Mouse (Mus musculus) adrenal gland (tissue): ENCODE data around the gene Pi4k2a.

ENCODE experiments used
- intact Hi-C: fragments of 180-260 bp; cut with DNase I; formaldehyde crosslinking; loops from one replicate; pipeline ENCODE4 v1.15.1; 2025

Gene Pi4k2a

GRCm38 (mm10) chr19:42129509-42130293 lies 39.4 kb downstream of the Pi4k2a start:
- intact Hi-C loops, result loop anchor here (5.0 kb wide), 1 partner anchor 37 kb away; the partner anchor contains the start of gene Pi4k2a

GRCm38 (mm10) chr19:42130294-42130606 lies 40.0 kb downstream of the Pi4k2a start:
- intact Hi-C loops, result no loop called here

- intact Hi-C loops, result no loop called here
Observed at GRCm38 (mm10) chr19:42131101-42131500, 40.8 kb downstream of the Pi4k2a start.

- intact Hi-C loops, result no loop called here
Observed at GRCm38 (mm10) chr19:42135070-42135469, 44.8 kb downstream of the Pi4k2a start.

GRCm38 (mm10) chr19:42136126-42136525 lies 45.9 kb downstream of the Pi4k2a start:
- intact Hi-C loops, result no loop called here

GRCm38 (mm10) chr19:42137167-42137672 lies 47.0 kb downstream of the Pi4k2a start:
- intact Hi-C loops, result no loop called here

GRCm38 (mm10) chr19:42138517-42139285 lies 48.4 kb downstream of the Pi4k2a start:
- intact Hi-C loops, result no loop called here

GRCm38 (mm10) chr19:42139724-42140517 lies 49.7 kb downstream of the Pi4k2a start:
- intact Hi-C loops, result no loop called here

- intact Hi-C loops, result no loop called here
Observed at GRCm38 (mm10) chr19:42141998-42142397, 51.7 kb downstream of the Pi4k2a start.

- intact Hi-C loops, result no loop called here
Observed at GRCm38 (mm10) chr19:42142757-42143156, 52.5 kb downstream of the Pi4k2a start.

GRCm38 (mm10) chr19:42144067-42144466 lies 53.8 kb downstream of the Pi4k2a start:
- intact Hi-C loops, result no loop called here

GRCm38 (mm10) chr19:42144541-42145167 lies 54.4 kb downstream of the Pi4k2a start:
- intact Hi-C loops, result no loop called here

GRCm38 (mm10) chr19:42145210-42145609 lies 54.9 kb downstream of the Pi4k2a start:
- intact Hi-C loops, result no loop called here

- intact Hi-C loops, result no loop called here
Observed at GRCm38 (mm10) chr19:42145731-42146130, 55.5 kb downstream of the Pi4k2a start.

- intact Hi-C loops, result no loop called here
Observed at GRCm38 (mm10) chr19:42146276-42147010, 56.2 kb downstream of the Pi4k2a start.

GRCm38 (mm10) chr19:42147170-42147768 lies 57.0 kb downstream of the Pi4k2a start, which contains the start of gene Marveld1:
TSS of gene Marveld1 (plus strand) at chr19:42147400.
- intact Hi-C loops, result no loop called here

- intact Hi-C loops, result no loop called here
Observed at GRCm38 (mm10) chr19:42147769-42148568, 57.7 kb downstream of the Pi4k2a start.

- intact Hi-C loops, result no loop called here
Observed at GRCm38 (mm10) chr19:42148569-42148860, 58.2 kb downstream of the Pi4k2a start.

GRCm38 (mm10) chr19:42151990-42152389 lies 61.7 kb downstream of the Pi4k2a start:
- intact Hi-C loops, result no loop called here
